Mouse (Mus musculus) induced T-regulatory cell, adult 2 months (primary cell): Measurements from ENCODE around the gene Arsb.
"Not testable (repeated sequence)": the region's sequence is repeated elsewhere in the genome, so short reads cannot be mapped to it uniquely, and the experiment has no call there.

ENCODE experiments used
- DNase-seq: peaks from one replicate; pipeline ENCODE4 v3.0.0-alpha.2; 2012; ENCODE audit warnings: low read depth

The Arsb gene

GRCm38 (mm10) chr13:93985750-93986149 is 214.3 kb downstream of the Arsb start:
- not testable (repeated sequence) for DNase-seq

DNA sequence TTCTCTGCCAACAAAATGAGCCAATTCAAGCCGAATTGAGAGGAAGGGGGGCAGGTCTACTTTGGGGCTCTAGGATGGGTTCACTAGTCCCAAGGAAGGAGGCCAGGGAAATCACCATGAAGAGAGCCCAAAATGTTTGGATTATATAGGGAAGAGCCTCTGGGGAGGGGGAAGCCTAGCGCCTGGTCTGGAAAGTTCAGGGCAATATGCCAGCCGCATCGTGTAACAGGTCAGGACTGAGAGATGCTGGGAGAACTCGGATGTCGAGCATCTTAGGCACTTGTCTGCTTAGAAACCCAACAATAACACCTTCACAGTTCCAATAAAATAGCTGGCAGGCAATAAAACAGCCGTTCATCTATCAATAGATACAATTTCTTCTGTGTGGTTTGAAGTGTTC is 216.2 kb downstream of the Arsb start:
- no peak for DNase-seq

DNA sequence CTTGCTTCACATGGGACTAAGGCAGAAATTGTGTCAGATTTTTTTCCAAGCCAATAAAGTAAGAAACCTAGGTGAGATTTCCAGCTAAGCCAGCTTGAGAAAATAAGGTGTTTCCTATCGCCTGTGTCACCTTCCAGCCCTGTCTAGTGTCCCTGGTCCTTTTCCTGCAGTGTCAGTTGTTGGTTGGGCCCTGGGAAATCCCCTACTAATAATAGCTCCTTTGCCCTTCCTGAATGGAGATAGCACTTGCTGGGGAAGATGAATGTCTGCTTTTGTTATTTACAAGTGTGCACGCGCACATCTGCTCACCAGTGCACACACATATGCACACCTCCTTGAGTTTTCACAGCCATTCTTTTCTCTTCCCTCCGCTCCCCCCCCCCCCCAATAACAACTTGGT is 217.8 kb downstream of the Arsb start:
- peak; percentile 35 for DNase-seq

DNA sequence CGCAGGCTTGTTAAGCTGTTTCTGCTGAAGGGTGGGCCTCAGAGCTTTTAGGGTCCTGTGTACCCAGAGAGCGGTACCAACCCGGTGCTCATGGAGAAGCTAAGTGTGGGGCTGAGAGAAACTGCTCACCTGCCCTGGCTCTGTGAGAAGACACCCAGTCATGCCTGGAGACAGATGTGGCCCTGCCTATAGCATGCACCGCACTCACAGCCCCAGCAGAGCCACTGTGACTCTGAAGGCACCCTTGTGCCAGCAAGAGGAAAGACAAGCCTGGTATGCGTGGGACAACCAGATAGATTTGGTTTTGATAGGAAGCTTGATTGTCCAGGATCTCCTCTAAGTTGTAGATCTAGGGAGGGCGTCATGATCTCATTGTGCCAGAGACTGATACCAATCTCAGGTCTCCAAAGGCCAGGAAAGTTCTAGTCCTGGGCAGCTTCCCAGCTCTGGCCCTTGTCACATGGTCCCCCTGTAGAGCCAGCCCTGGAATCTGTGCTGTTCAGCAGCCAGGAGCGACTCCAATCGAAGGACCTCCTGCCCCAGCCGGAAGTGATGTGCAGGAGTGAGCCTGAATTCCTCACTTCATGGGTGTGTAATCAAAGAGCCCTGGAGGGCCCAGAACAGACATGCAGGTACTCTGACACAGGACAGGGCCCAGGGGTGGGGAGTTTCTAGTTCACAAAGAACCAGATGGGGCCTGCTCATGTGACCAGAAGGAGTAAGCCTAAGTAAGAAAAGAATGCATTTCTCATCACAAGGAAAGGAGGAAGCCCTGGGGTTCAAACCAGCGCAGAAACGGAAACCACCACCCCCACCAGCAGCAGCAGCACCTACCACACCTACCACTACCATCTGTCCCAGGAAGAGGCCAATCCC is 218.5 kb downstream of the Arsb start:
- DNase-seq = peak; percentile 48

- no peak for DNase-seq
Measured at GRCm38 (mm10) chr13:93990841-93991240, 219.4 kb downstream of the Arsb start.

DNA sequence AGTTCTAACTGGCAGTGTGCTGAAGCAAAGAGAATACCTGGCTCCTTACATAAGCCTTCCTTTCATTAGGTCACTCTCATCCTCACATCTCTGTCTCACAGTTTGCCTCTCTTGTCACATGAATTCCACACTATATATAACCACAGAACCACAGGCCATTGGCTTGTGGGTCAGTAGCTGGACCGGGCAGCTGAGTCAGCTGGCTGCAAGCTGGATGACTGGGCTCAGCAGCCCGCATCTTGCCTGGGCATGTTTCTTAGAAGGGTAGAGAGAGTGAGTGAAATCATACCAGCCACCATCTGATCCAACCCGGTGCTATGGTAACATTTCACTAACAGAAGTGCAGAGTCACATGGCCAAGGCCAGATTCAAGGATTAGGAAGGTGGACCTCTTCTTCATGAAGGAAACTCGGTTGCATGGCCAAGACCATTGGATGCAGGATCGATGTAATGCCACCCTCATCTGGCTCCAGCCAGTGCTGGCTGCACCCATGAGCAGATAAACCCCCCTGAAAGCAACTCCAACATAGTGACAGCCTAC is 221.0 kb downstream of the Arsb start:
- DNase-seq = no peak
